Mouse (Mus musculus) embryo, embryonic 9.5 days (tissue): ENCODE data around the gene Ptprj.
"Not testable (repeated sequence)": the region's sequence is repeated elsewhere in the genome, so short reads cannot be mapped to it uniquely, and the experiment has no call there.

Experiments
- DNase-seq: peaks from one replicate; pipeline ENCODE4 v3.0.0-alpha.2; 2017; ENCODE audit errors: extremely low spot score

Gene Ptprj

GRCm38 (mm10) chr2:90480747-90481308 lies 99.6 kb downstream of the Ptprj start:
- no peak for DNase-seq

GRCm38 (mm10) chr2:90478531-90478930 lies 101.9 kb downstream of the Ptprj start:
- no peak for DNase-seq

- DNase-seq: no peak
These were observed 102.8 kb downstream of the Ptprj start for GRCm38 (mm10) chr2:90477617-90478016.

GRCm38 (mm10) chr2:90476792-90477191 lies 103.7 kb downstream of the Ptprj start:
- DNase-seq: no peak

- DNase-seq: no peak
These were observed 104.1 kb downstream of the Ptprj start for GRCm38 (mm10) chr2:90476319-90476718.

GRCm38 (mm10) chr2:90474593-90475405 lies 105.6 kb downstream of the Ptprj start:
- DNase-seq: peak; percentile 88

GRCm38 (mm10) chr2:90472701-90473100 lies 107.7 kb downstream of the Ptprj start:
- no peak for DNase-seq

GRCm38 (mm10) chr2:90470122-90470521 lies 110.3 kb downstream of the Ptprj start:
- no peak for DNase-seq

GRCm38 (mm10) chr2:90466480-90466879 lies 114.0 kb downstream of the Ptprj start:
- no peak for DNase-seq

GRCm38 (mm10) chr2:90463735-90464134 lies 116.7 kb downstream of the Ptprj start:
- no peak for DNase-seq

GRCm38 (mm10) chr2:90462252-90462651 lies 118.2 kb downstream of the Ptprj start:
- no peak for DNase-seq

- DNase-seq: no peak
These were observed 122.5 kb downstream of the Ptprj start for GRCm38 (mm10) chr2:90457946-90458345.

- no peak for DNase-seq
These were observed 128.1 kb downstream of the Ptprj start for GRCm38 (mm10) chr2:90452380-90452779.

GRCm38 (mm10) chr2:90448967-90449740 lies 131.3 kb downstream of the Ptprj start:
- no peak for DNase-seq

GRCm38 (mm10) chr2:90443811-90444210 lies 136.6 kb downstream of the Ptprj start:
- DNase-seq: no peak

GRCm38 (mm10) chr2:90441811-90442210 lies 138.6 kb downstream of the Ptprj start:
- DNase-seq: peak; percentile 29

- not testable (repeated sequence) for DNase-seq
These were observed 140.3 kb downstream of the Ptprj start for GRCm38 (mm10) chr2:90440169-90440568.

- DNase-seq: not testable (repeated sequence)
These were observed 143.0 kb downstream of the Ptprj start for GRCm38 (mm10) chr2:90437453-90437852.

- DNase-seq: not testable (repeated sequence)
These were observed 150.7 kb downstream of the Ptprj start for GRCm38 (mm10) chr2:90429782-90430181.

- DNase-seq: not testable (repeated sequence)
These were observed 151.3 kb downstream of the Ptprj start for GRCm38 (mm10) chr2:90428988-90429717.

- not testable (repeated sequence) for DNase-seq
These were observed 155.5 kb downstream of the Ptprj start for GRCm38 (mm10) chr2:90424937-90425336.

GRCm38 (mm10) chr2:90422282-90422681 lies 158.2 kb downstream of the Ptprj start:
- not testable (repeated sequence) for DNase-seq
